Mouse (Mus musculus): ENCODE measurements at regions not wholly inside any gene's neighbourhood (a gene's known extent, or its start where the extent isn't known, plus 50 kb on each side); places are given as distances from the start of the nearest gene placed in this dataset.

- TF ChIP-seq POLR2A (IDR thresholded peaks at IDR 0.05; ENCODE audit: borderline replicate concordance, low read depth, low read length) (no peak), CTCF (IDR thresholded peaks at IDR 0.05; ENCODE audit: low read depth, low read length) (no peak)
These were observed 548.6 kb upstream of the Gulo start for GRCm38 (mm10) chr14:66557631-66558030.

Data from bone marrow macrophage, adult 2 months (primary cell).